Mouse (Mus musculus) kidney, adult 2 months (tissue): ENCODE data around the gene Sgip1. TPM values are rescaled to one million over a fixed set of nuclear protein-coding genes. Genes with fewer than 3 reads are reported as not detected.

Experiments used
- DNase-seq: peaks from one replicate; pipeline ENCODE4 v3.0.0; 2021
- H3K27ac ChIP-seq: fragments of 200-500 bp; 2 replicates; pipeline ENCODE4 v1.5.1; 2012; ENCODE audit warnings: low read depth, low read length, control low read depth, inconsistent platforms; ENCODE audit not compliant: insufficient read depth
- H3K27me3 ChIP-seq: fragments of 200-500 bp; replicated peaks from 2 replicates; pipeline ENCODE4 v1.6.1; 2012; ENCODE audit warnings: mild to moderate bottlenecking, moderate library complexity, low read length, inconsistent platforms; ENCODE audit not compliant: control insufficient read depth, insufficient read depth
- H3K36me3 ChIP-seq: fragments of 200-500 bp; 2 replicates; pipeline ENCODE4 v1.6.1; 2012; ENCODE audit warnings: mild to moderate bottlenecking, moderate library complexity, low read length, inconsistent platforms; ENCODE audit not compliant: control insufficient read depth, insufficient read depth
- H3K4me1 ChIP-seq: fragments of 200-500 bp; 2 replicates; pipeline ENCODE4 v1.6.1; 2011; ENCODE audit warnings: low read length; ENCODE audit not compliant: control insufficient read depth, insufficient read depth
- H3K4me3 ChIP-seq: fragments of 200-500 bp; 2 replicates; pipeline ENCODE4 v1.5.1; 2011; ENCODE audit warnings: mild to moderate bottlenecking, low read depth, low read length, control low read depth; ENCODE audit not compliant: insufficient read depth
- CTCF ChIP-seq: fragments of 200-500 bp; conservative IDR thresholded peaks from 2 replicates; pipeline ENCODE4 v1.5.1; 2011; ENCODE audit warnings: low read depth, mild to moderate bottlenecking, control low read depth, low read length, moderate library complexity, mixed read lengths; ENCODE audit not compliant: insufficient read depth, insufficient read length
- POLR2A ChIP-seq: fragments of 200-500 bp; IDR thresholded peaks from one replicate; pipeline ENCODE4 v1.6.1; 2011; ENCODE audit warnings: low read depth, low read length, control low read depth
- WGBS: fragments of 180-500 bp; shearing (Covaris S2); methylation state at CpG from one replicate; pipeline ENCODE4 v1.1.7; 2018; 5-methylcytosine and 5-hydroxymethylcytosine counted together
- polyA plus RNA-seq: library from polyadenylated mRNA; depleted of rRNA; stranded (reverse); fragments of >200 nt; gene quantifications from 2 replicates; pipeline ENCODE4 v1.2.3, GENCODE M21; 2012

Sgip1 gene
- polyA plus RNA-seq, 1 experiment, result 1.1 TPM

DNA sequence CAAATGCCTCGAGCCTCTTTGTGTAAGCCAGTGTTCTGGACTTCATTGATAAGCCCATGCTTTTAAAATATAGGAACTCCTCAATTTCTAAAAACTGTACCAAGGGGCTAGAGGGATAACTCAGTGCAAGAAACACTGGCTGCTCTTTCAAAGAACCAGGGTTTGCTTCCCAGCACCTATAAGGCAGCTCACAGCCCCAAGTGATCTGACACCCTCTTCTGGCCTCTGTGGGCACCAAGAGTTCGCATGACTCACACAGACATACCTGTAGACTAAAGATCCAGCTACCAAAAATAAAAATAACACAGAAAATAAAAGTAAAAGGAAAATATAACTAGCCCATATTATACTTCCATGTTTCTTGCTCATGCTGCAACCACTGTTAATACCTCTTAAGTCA is 246.7 kb downstream of the Sgip1 start:
- Histone ChIP-seq H3K4me1 (no peaks in the 10 kb centered on the region), H3K4me3 (no peak overlapping the region), H3K27me3 (no peaks in the 10 kb centered on the region), H3K36me3 (no peaks in the 10 kb centered on the region), H3K27ac (no peak overlapping the region)
- no peak for DNase-seq
- WGBS, result 82% methylated on average over 2 of the region's 2 CpGs
- no peak for TF ChIP-seq POLR2A
- TF ChIP-seq CTCF, result no peak

- Histone ChIP-seq H3K4me3 (no peak overlapping the region), H3K4me1 (no peaks in the 10 kb centered on the region), H3K27me3 (no peaks in the 10 kb centered on the region), H3K27ac (no peak overlapping the region), H3K36me3 (no peaks in the 10 kb centered on the region)
- 81% methylated on average over 6 of the region's 6 CpGs for WGBS
- no peak for TF ChIP-seq POLR2A
- no peak for TF ChIP-seq CTCF
- DNase-seq, result no peak
Observed at GRCm38 (mm10) chr4:102988526-102988925, 247.4 kb downstream of the Sgip1 start.

GRCm38 (mm10) chr4:102989391-102989790 is 248.3 kb downstream of the Sgip1 start:
- WGBS, result 72% methylated on average over 5 of the region's 5 CpGs
- no peaks in the 10 kb centered on the region for H3K4me1 ChIP-seq
- no peak overlapping the region for H3K27ac ChIP-seq
- TF ChIP-seq POLR2A, result no peak
- no peak for TF ChIP-seq CTCF
- no peaks in the 10 kb centered on the region for H3K27me3 ChIP-seq
- no peak for DNase-seq
- no peaks in the 10 kb centered on the region for H3K36me3 ChIP-seq
- H3K4me3 ChIP-seq, result no peak overlapping the region

GRCm38 (mm10) chr4:102990016-102990415 is 248.9 kb downstream of the Sgip1 start:
- WGBS, result 80% methylated on average over 4 of the region's 4 CpGs
- no peak for DNase-seq
- H3K36me3 ChIP-seq, result no peaks in the 10 kb centered on the region
- no peak overlapping the region for H3K4me3 ChIP-seq
- H3K27me3 ChIP-seq, result no peaks in the 10 kb centered on the region
- no peaks in the 10 kb centered on the region for H3K4me1 ChIP-seq
- H3K27ac ChIP-seq, result no peak overlapping the region
- TF ChIP-seq POLR2A (no peak), CTCF (no peak)

DNA sequence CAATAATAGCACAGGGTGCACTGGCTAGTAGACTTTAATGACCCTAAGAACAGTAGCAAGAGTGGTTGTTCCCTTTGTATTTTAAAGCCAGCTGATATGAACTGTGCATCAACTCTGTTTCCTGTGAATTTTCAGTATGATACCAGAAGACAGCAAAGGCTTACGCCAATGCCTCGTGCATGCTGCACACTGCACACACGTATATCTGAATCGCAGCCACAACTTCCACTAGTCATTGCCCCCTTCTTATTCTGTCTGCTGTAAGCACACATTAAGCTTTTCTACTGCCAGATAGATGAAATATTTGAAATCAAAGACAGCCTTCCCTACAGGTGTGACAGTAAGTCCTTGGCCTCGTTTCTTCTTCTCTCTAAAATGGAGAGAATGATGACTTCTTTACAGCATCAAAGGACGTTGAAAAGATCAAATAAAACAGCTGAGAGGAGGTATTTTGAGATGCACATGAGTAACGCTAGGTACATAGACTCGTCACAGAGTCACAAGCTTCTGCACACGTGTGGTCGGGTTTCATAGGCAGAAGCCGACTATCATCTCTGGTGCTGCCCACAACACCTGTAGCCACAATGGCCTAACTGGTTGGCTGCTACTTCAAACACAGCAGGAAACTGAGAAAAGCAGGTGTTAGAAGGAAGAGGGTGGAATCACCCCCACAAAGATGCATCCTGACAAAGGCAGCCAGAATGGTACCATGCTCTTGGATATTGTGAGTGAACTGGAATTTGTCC is 249.7 kb downstream of the Sgip1 start:
- H3K4me3 ChIP-seq, result no peak overlapping the region
- H3K4me1 ChIP-seq, result no peaks in the 10 kb centered on the region
- DNase-seq, result no peak
- H3K27me3 ChIP-seq, result no peaks in the 10 kb centered on the region
- WGBS, result 75% methylated on average over 11 of the region's 11 CpGs
- no peak for TF ChIP-seq CTCF
- no peak for TF ChIP-seq POLR2A
- no peak overlapping the region for H3K27ac ChIP-seq
- H3K36me3 ChIP-seq, result no peaks in the 10 kb centered on the region

GRCm38 (mm10) chr4:102991685-102992084 is 250.6 kb downstream of the Sgip1 start:
- TF ChIP-seq POLR2A, result no peak
- no peak for TF ChIP-seq CTCF
- DNase-seq, result no peak
- no peaks in the 10 kb centered on the region for H3K36me3 ChIP-seq
- 79% methylated on average over 3 of the region's 3 CpGs for WGBS
- H3K4me1 ChIP-seq, result no peaks in the 10 kb centered on the region
- H3K27me3 ChIP-seq, result no peaks in the 10 kb centered on the region
- H3K4me3 ChIP-seq, result no peak overlapping the region
- H3K27ac ChIP-seq, result no peak overlapping the region

DNA sequence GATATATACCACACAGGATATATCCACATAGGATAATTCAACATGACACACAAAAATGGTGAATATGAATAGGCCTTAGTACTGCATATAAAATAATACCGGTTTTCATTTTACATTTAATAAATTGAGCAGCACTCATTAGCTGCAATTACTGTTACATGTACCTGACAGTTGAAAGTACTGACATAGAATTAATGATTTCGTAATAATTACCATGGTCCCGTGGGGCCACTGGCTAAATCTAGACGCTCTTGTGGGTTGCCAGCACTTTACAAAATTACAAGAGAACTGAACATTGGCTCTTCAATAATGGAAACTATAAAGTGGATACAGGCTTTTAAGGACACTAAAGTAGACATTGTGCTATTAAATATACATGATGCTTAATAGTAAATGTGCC is 263.6 kb downstream of the Sgip1 start:
- DNase-seq, result no peak

More for the DNA sequence above, 263.6 kb downstream of the Sgip1 start:
- Histone ChIP-seq H3K27ac (no peak overlapping the region), H3K27me3 (no peaks in the 10 kb centered on the region), H3K4me1 (no peaks in the 10 kb centered on the region), H3K36me3 (no peaks in the 10 kb centered on the region), H3K4me3 (no peak overlapping the region)
- TF ChIP-seq POLR2A (no peak), CTCF (no peak)
- 88% methylated on average over 4 of the region's 4 CpGs for WGBS
